Mouse (Mus musculus): ENCODE measurements at regions not wholly inside any gene's neighbourhood (a gene's known extent, or its start where the extent isn't known, plus 50 kb on each side); places are given as distances from the start of the nearest gene placed in this dataset.

GRCm38 (mm10) chr6:47354515-47354914 is 98.7 kb upstream of the Cul1 start:
- WGBS = 75% methylated on average over 2 of the region's 2 CpGs
- Histone ChIP-seq H3K36me3 (ENCODE audit: control insufficient read depth, insufficient read depth, low read length) (no peaks in the 10 kb centered on the region), H3K4me3 (ENCODE audit: low read depth, low read length) (no peak overlapping the region), H3K27ac (ENCODE audit: insufficient read depth, low read depth, low read length) (peak overlapping the region; percentile 60; the same call in 1 of the 2 replicates), H3K27me3 (ENCODE audit: control insufficient read depth, insufficient read depth, low read length) (no peaks in the 10 kb centered on the region), H3K4me1 (ENCODE audit: control insufficient read depth, insufficient read depth, insufficient read length, low read length) (no peaks in the 10 kb centered on the region)
- TF ChIP-seq POLR2A (IDR thresholded peaks at IDR 0.05; ENCODE audit: low read depth, low read length) (no peak), CTCF (IDR thresholded peaks at IDR 0.05; ENCODE audit: extremely low read depth, insufficient read length, insufficient replicate concordance, low read depth, low read length) (no peak)

DNA sequence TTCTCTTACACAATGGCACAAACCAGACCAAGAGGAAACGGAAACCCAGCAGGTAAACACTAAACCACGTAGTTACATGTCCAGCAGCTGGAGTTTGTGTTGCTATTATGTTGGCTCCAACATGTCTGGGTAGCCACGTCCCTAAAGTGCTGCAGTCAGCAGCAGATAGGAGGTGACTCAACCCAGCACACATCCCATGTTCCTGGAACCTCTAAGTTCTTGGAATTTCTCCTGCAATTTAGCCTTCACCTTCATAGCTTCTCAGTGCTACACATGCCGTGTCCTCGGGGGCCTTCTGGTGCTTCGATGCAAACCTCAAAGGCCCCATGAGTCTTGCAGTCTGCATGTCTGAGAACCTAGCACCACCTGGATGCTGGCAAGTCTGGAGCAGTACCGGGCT is 97.7 kb upstream of the Cul1 start:
- Histone ChIP-seq H3K27me3 (ENCODE audit: control insufficient read depth, insufficient read depth, low read length) (no peaks in the 10 kb centered on the region), H3K4me3 (ENCODE audit: low read depth, low read length) (no peak overlapping the region), H3K27ac (ENCODE audit: insufficient read depth, low read depth, low read length) (no peak overlapping the region), H3K4me1 (ENCODE audit: control insufficient read depth, insufficient read depth, insufficient read length, low read length) (no peaks in the 10 kb centered on the region), H3K36me3 (ENCODE audit: control insufficient read depth, insufficient read depth, low read length) (no peaks in the 10 kb centered on the region)
- TF ChIP-seq POLR2A (IDR thresholded peaks at IDR 0.05; ENCODE audit: low read depth, low read length) (no peak), CTCF (IDR thresholded peaks at IDR 0.05; ENCODE audit: extremely low read depth, insufficient read length, insufficient replicate concordance, low read depth, low read length) (no peak)
- 80% methylated on average over 7 of the region's 7 CpGs for WGBS

- no peaks in the 10 kb centered on the region for H3K4me1 ChIP-seq (ENCODE audit: control insufficient read depth, insufficient read depth, insufficient read length, low read length)
- H3K4me3 ChIP-seq (ENCODE audit: low read depth, low read length) = no peak overlapping the region
- no peaks in the 10 kb centered on the region for H3K36me3 ChIP-seq (ENCODE audit: control insufficient read depth, insufficient read depth, low read length)
- no peaks in the 10 kb centered on the region for H3K27me3 ChIP-seq (ENCODE audit: control insufficient read depth, insufficient read depth, low read length)
- 60% methylated on average over 7 of the region's 7 CpGs for WGBS
- no peak overlapping the region for H3K27ac ChIP-seq (ENCODE audit: insufficient read depth, low read depth, low read length)
- no peak for TF ChIP-seq CTCF (IDR thresholded peaks at IDR 0.05; ENCODE audit: extremely low read depth, insufficient read length, insufficient replicate concordance, low read depth, low read length)
- TF ChIP-seq POLR2A (IDR thresholded peaks at IDR 0.05; ENCODE audit: low read depth, low read length) = no peak
Observed at GRCm38 (mm10) chr6:47356500-47356899, 96.7 kb upstream of the Cul1 start.

- WGBS = 37% methylated on average over 2 of the region's 2 CpGs
- H3K27ac ChIP-seq (ENCODE audit: insufficient read depth, low read depth, low read length) = no peak overlapping the region
- no peaks in the 10 kb centered on the region for H3K4me1 ChIP-seq (ENCODE audit: control insufficient read depth, insufficient read depth, insufficient read length, low read length)
- no peak overlapping the region for H3K4me3 ChIP-seq (ENCODE audit: low read depth, low read length)
- no peaks in the 10 kb centered on the region for H3K36me3 ChIP-seq (ENCODE audit: control insufficient read depth, insufficient read depth, low read length)
- TF ChIP-seq POLR2A (IDR thresholded peaks at IDR 0.05; ENCODE audit: low read depth, low read length) (no peak), CTCF (IDR thresholded peaks at IDR 0.05; ENCODE audit: extremely low read depth, insufficient read length, insufficient replicate concordance, low read depth, low read length) (no peak)
- H3K27me3 ChIP-seq (ENCODE audit: control insufficient read depth, insufficient read depth, low read length) = no peaks in the 10 kb centered on the region
Observed at GRCm38 (mm10) chr6:47358686-47359085, 94.5 kb upstream of the Cul1 start.

GRCm38 (mm10) chr6:47364002-47364401 is 89.2 kb upstream of the Cul1 start:
- Histone ChIP-seq H3K4me1 (ENCODE audit: control insufficient read depth, insufficient read depth, insufficient read length, low read length) (no peaks in the 10 kb centered on the region), H3K4me3 (ENCODE audit: low read depth, low read length) (no peak overlapping the region), H3K36me3 (ENCODE audit: control insufficient read depth, insufficient read depth, low read length) (no peaks in the 10 kb centered on the region), H3K27me3 (ENCODE audit: control insufficient read depth, insufficient read depth, low read length) (no peaks in the 10 kb centered on the region), H3K27ac (ENCODE audit: insufficient read depth, low read depth, low read length) (no peak overlapping the region)
- 96% methylated on average over 1 of the region's 1 CpGs for WGBS
- TF ChIP-seq CTCF (IDR thresholded peaks at IDR 0.05; ENCODE audit: extremely low read depth, insufficient read length, insufficient replicate concordance, low read depth, low read length) = no peak
- TF ChIP-seq POLR2A (IDR thresholded peaks at IDR 0.05; ENCODE audit: low read depth, low read length) = no peak

GRCm38 (mm10) chr6:47364556-47364955 is 88.6 kb upstream of the Cul1 start:
- no peaks in the 10 kb centered on the region for H3K36me3 ChIP-seq (ENCODE audit: control insufficient read depth, insufficient read depth, low read length)
- 73% methylated on average over 2 of the region's 2 CpGs for WGBS
- TF ChIP-seq POLR2A (IDR thresholded peaks at IDR 0.05; ENCODE audit: low read depth, low read length) = no peak
- no peak for TF ChIP-seq CTCF (IDR thresholded peaks at IDR 0.05; ENCODE audit: extremely low read depth, insufficient read length, insufficient replicate concordance, low read depth, low read length)
- no peaks in the 10 kb centered on the region for H3K27me3 ChIP-seq (ENCODE audit: control insufficient read depth, insufficient read depth, low read length)
- H3K4me3 ChIP-seq (ENCODE audit: low read depth, low read length) = no peak overlapping the region
- no peaks in the 10 kb centered on the region for H3K4me1 ChIP-seq (ENCODE audit: control insufficient read depth, insufficient read depth, insufficient read length, low read length)
- H3K27ac ChIP-seq (ENCODE audit: insufficient read depth, low read depth, low read length) = no peak overlapping the region

- WGBS = 71% methylated on average over 5 of the region's 5 CpGs
Observed at GRCm38 (mm10) chr6:47365651-47366645, 87.2 kb upstream of the Cul1 start.

More at GRCm38 (mm10) chr6:47365651-47366645, 87.2 kb upstream of the Cul1 start:
- TF ChIP-seq CTCF (IDR thresholded peaks at IDR 0.05; ENCODE audit: extremely low read depth, insufficient read length, insufficient replicate concordance, low read depth, low read length) = no peak
- no peak for TF ChIP-seq POLR2A (IDR thresholded peaks at IDR 0.05; ENCODE audit: low read depth, low read length)
- H3K4me3 ChIP-seq (ENCODE audit: low read depth, low read length) = no peak overlapping the region
- H3K27me3 ChIP-seq (ENCODE audit: control insufficient read depth, insufficient read depth, low read length) = no peaks in the 10 kb centered on the region
- H3K4me1 ChIP-seq (ENCODE audit: control insufficient read depth, insufficient read depth, insufficient read length, low read length) = no peaks in the 10 kb centered on the region
- H3K36me3 ChIP-seq (ENCODE audit: control insufficient read depth, insufficient read depth, low read length) = no peaks in the 10 kb centered on the region
- H3K27ac ChIP-seq (ENCODE audit: insufficient read depth, low read depth, low read length) = no peak overlapping the region

Data from small intestine, adult 2 months (tissue).